Mouse (Mus musculus) layer of hippocampus, adult 8-10 months (tissue): ENCODE results near the gene E130308A19Rik. TPM values are rescaled to one million over a fixed set of nuclear protein-coding genes. Genes with fewer than 3 reads are reported as not detected.

Experiments
- DNase-seq, 2 experiments: peaks; one replicate each; pipeline ENCODE4 v3.0.0; 2022; ENCODE audit warnings: low spot score in 2 of 2
- total RNA-seq, 4 experiments: library from RNA; stranded (reverse); gene quantifications; 2 replicates each; pipeline ENCODE4 v1.2.4; 2022

The E130308A19Rik gene
- total RNA-seq, 4 experiments from 2014 or later: 11.6 to 16.6 (median 13.0) TPM

- no peak for DNase-seq
Observed at GRCm38 (mm10) chr4:59682491-59682890, 56.5 kb downstream of the E130308A19Rik start.

GRCm38 (mm10) chr4:59682950-59683349, 56.9 kb downstream of the E130308A19Rik start:
- no peak for DNase-seq

- no peak for DNase-seq
Observed at GRCm38 (mm10) chr4:59684306-59684705, 58.3 kb downstream of the E130308A19Rik start.

GRCm38 (mm10) chr4:59686716-59687115, 60.7 kb downstream of the E130308A19Rik start:
- no peak for DNase-seq

- DNase-seq: no peak
Observed at GRCm38 (mm10) chr4:59689055-59689454, 63.0 kb downstream of the E130308A19Rik start.

GRCm38 (mm10) chr4:59690145-59690544, 64.1 kb downstream of the E130308A19Rik start:
- DNase-seq: no peak

- DNase-seq: no peak
Observed at GRCm38 (mm10) chr4:59696846-59697245, 70.8 kb downstream of the E130308A19Rik start.

GRCm38 (mm10) chr4:59697869-59698268, 71.9 kb downstream of the E130308A19Rik start:
- no peak for DNase-seq

GRCm38 (mm10) chr4:59699014-59699792, 73.2 kb downstream of the E130308A19Rik start:
- DNase-seq: no peak

GRCm38 (mm10) chr4:59709321-59709720, 83.3 kb downstream of the E130308A19Rik start:
- no peak for DNase-seq

GRCm38 (mm10) chr4:59710736-59711389, 84.9 kb downstream of the E130308A19Rik start:
- no peak for DNase-seq

- DNase-seq: no peak
Observed at GRCm38 (mm10) chr4:59712451-59712850, 86.4 kb downstream of the E130308A19Rik start.

GRCm38 (mm10) chr4:59712955-59713354, 86.9 kb downstream of the E130308A19Rik start:
- no peak for DNase-seq

- no peak for DNase-seq
Observed at GRCm38 (mm10) chr4:59714472-59714871, 88.5 kb downstream of the E130308A19Rik start.

GRCm38 (mm10) chr4:59714926-59715325, 88.9 kb downstream of the E130308A19Rik start:
- no peak for DNase-seq

GRCm38 (mm10) chr4:59715531-59715930, 89.5 kb downstream of the E130308A19Rik start:
- no peak for DNase-seq

- no peak for DNase-seq
Observed at GRCm38 (mm10) chr4:59717349-59717748, 91.3 kb downstream of the E130308A19Rik start.

GRCm38 (mm10) chr4:59718542-59718941, 92.5 kb downstream of the E130308A19Rik start:
- DNase-seq: no peak

GRCm38 (mm10) chr4:59719481-59720355, 93.7 kb downstream of the E130308A19Rik start:
- no peak for DNase-seq

- DNase-seq: no peak
Observed at GRCm38 (mm10) chr4:59721811-59722210, 95.8 kb downstream of the E130308A19Rik start.

GRCm38 (mm10) chr4:59725579-59725978, 99.6 kb downstream of the E130308A19Rik start:
- no peak for DNase-seq

- no peak for DNase-seq
Observed at GRCm38 (mm10) chr4:59726501-59726900, 100.5 kb downstream of the E130308A19Rik start.
